Mouse (Mus musculus): ENCODE measurements around the gene Kng2. TPM values are rescaled to one million over a fixed set of nuclear protein-coding genes. Genes with fewer than 3 reads are reported as not detected.
"Not testable (repeated sequence)": the region's sequence is repeated elsewhere in the genome, so short reads cannot be mapped to it uniquely, and the experiment has no call there.

The Kng2 gene
- 2.4 TPM in 1 of 2 replicates, not detected in the other for polyA plus RNA-seq (2015; fragmentation: Nextera tagmentation; extraction: Ambion mirVana)

- not testable (repeated sequence) for H3K4me2 ChIP-seq (ENCODE audit: low read depth, low read length); H3K27me3 ChIP-seq (ENCODE audit: control insufficient read depth, insufficient read depth, low read depth, low read length); H3K9me3 ChIP-seq (ENCODE audit: control insufficient read depth, low read length); H3K4me1 ChIP-seq (replicated peaks; ENCODE audit: control insufficient read depth, insufficient read depth, low read length); H3K4me3 ChIP-seq (ENCODE audit: low read length); H3K27ac ChIP-seq (ENCODE audit: low read length); H3K9ac ChIP-seq (ENCODE audit: low read length); ATAC-seq (ENCODE audit: low read depth); H3K36me3 ChIP-seq (ENCODE audit: control insufficient read depth, insufficient read depth, low read length)
- 67% methylated on average over 3 of the region's 3 CpGs for WGBS
These were observed at the start of gene Kng2 for GRCm38 (mm10) chr16:23028966-23029600. TSS of gene Kng2 (minus strand) at chr16:23029482.

DNA sequence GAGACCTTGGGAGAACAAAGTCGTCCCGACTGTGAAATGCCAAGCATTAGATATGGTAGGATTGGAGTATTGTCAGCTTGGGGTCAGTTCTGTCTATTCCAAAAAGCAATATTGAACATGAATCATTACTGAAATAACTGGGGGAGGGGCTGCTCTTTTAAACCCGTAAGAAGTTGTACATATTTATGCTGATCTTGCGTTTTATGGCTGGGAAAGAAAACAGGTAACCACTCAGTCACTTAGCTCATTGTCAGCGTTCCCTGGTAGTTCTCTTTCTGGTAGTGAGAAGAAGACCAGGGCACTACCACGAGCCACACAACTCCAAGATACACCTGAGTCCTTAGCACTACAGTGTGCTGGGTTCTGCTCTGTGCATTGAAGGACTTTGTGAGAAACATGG lies 48.2 kb upstream of the Kng2 start:
- not testable (repeated sequence) for H3K4me3 ChIP-seq (ENCODE audit: low read length); H3K4me1 ChIP-seq (replicated peaks; ENCODE audit: control insufficient read depth, insufficient read depth, low read length); H3K9ac ChIP-seq (ENCODE audit: low read length); H3K27me3 ChIP-seq (ENCODE audit: control insufficient read depth, insufficient read depth, low read depth, low read length); H3K4me2 ChIP-seq (ENCODE audit: low read depth, low read length); H3K27ac ChIP-seq (ENCODE audit: low read length); ATAC-seq (ENCODE audit: low read depth); H3K9me3 ChIP-seq (ENCODE audit: control insufficient read depth, low read length); H3K36me3 ChIP-seq (ENCODE audit: control insufficient read depth, insufficient read depth, low read length)
- WGBS = 83% methylated on average over 6 of the region's 6 CpGs

GRCm38 (mm10) chr16:23060781-23061325 lies 31.6 kb upstream of the Kng2 start:
- WGBS = 75% methylated on average over 5 of the region's 5 CpGs
- not testable (repeated sequence) for H3K36me3 ChIP-seq (ENCODE audit: control insufficient read depth, insufficient read depth, low read length); H3K4me1 ChIP-seq (replicated peaks; ENCODE audit: control insufficient read depth, insufficient read depth, low read length); H3K9me3 ChIP-seq (ENCODE audit: control insufficient read depth, low read length); H3K27me3 ChIP-seq (ENCODE audit: control insufficient read depth, insufficient read depth, low read depth, low read length); H3K27ac ChIP-seq (ENCODE audit: low read length); H3K4me2 ChIP-seq (ENCODE audit: low read depth, low read length); H3K9ac ChIP-seq (ENCODE audit: low read length); H3K4me3 ChIP-seq (ENCODE audit: low read length); ATAC-seq (ENCODE audit: low read depth)

DNA sequence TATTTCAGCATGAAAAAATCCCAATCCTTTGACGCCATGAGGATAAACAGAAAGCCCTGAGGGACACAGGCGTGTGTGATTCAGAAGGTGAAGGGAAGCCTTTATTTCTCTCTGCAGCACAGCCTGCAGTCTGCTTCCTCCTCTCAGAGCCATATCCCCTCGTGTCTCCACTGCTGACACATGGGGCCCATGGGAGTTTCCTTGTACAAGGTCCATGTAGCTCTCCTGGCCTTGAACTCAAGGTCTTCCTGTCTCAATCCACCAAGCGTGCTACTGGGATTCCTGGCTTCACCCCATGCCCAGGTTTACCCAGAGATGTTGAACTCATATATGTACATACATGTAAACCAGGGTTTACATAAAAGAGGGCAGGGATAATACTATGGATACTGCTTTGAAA lies 30.3 kb upstream of the Kng2 start:
- not testable (repeated sequence) for H3K9me3 ChIP-seq (ENCODE audit: control insufficient read depth, low read length); ATAC-seq (ENCODE audit: low read depth)
- 55% methylated on average over 4 of the region's 4 CpGs for WGBS

DNA sequence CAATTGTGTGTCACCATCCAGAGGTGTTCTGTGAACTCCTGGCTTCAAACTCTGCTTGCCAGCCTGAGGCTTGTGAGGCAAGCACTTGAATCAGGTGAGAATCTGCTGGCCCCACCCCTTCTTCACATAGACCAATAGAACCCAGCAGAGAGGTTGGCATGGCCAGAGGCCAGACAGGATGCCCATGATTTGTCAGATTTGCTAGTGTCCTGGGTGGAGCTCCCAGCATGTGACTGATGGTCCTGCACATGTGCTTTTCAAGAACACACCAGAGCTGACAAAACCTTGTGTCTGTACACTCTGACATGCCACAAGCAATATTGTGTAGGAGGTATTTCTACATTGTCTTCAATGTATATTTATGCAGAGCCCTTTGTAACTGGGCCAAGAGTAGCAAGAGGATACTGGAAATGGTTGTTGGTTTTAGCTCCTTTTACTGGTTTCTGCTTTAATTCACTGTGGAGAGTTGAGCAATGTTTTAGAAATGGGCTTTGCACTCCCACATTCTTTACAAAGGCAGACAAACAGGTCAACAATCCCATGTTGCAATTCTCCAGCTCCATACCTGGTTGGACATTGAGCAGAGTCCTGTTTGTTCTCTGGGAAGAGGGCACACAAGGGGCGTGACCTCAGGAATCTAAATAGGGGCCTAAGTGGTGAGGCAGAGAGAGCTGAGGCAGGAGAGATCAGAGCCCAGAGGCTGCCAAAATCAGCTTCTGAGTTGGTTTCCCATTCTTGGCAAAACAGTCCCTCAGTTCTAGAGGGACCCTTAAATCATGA lies 28.6 kb upstream of the Kng2 start, which contains the start of gene Kng1:
Gene Kng1, plus strand, starts transcription at position 198 of the 780 bp plus-strand sequence.
- H3K4me1 ChIP-seq (replicated peaks; ENCODE audit: control insufficient read depth, insufficient read depth, low read length); H3K9me3 ChIP-seq (ENCODE audit: control insufficient read depth, low read length); H3K27ac ChIP-seq (ENCODE audit: low read length); H3K36me3 ChIP-seq (ENCODE audit: control insufficient read depth, insufficient read depth, low read length); H3K4me2 ChIP-seq (ENCODE audit: low read depth, low read length); ATAC-seq (ENCODE audit: low read depth); H3K27me3 ChIP-seq (ENCODE audit: control insufficient read depth, insufficient read depth, low read depth, low read length); H3K4me3 ChIP-seq (ENCODE audit: low read length); H3K9ac ChIP-seq (ENCODE audit: low read length): not testable (repeated sequence)
- WGBS = 81% methylated on average over 1 of the region's 1 CpGs

More for the DNA sequence above, 30.3 kb upstream of the Kng2 start:
- not testable (repeated sequence) for H3K27me3 ChIP-seq (ENCODE audit: control insufficient read depth, insufficient read depth, low read depth, low read length); H3K27ac ChIP-seq (ENCODE audit: low read length); H3K4me3 ChIP-seq (ENCODE audit: low read length); H3K36me3 ChIP-seq (ENCODE audit: control insufficient read depth, insufficient read depth, low read length); H3K4me2 ChIP-seq (ENCODE audit: low read depth, low read length); H3K4me1 ChIP-seq (replicated peaks; ENCODE audit: control insufficient read depth, insufficient read depth, low read length); H3K9ac ChIP-seq (ENCODE audit: low read length)

- Histone ChIP-seq H3K4me2 (ENCODE audit: low read depth, low read length) (no peak overlapping the region), H3K27ac (ENCODE audit: low read length) (no peak overlapping the region), H3K27me3 (ENCODE audit: control insufficient read depth, insufficient read depth, low read depth, low read length) (no peaks in the 10 kb centered on the region), H3K36me3 (ENCODE audit: control insufficient read depth, insufficient read depth, low read length) (no peaks in the 10 kb centered on the region), H3K4me3 (ENCODE audit: low read length) (no peak overlapping the region), H3K9ac (ENCODE audit: low read length) (no peak overlapping the region), H3K4me1 (replicated peaks; ENCODE audit: control insufficient read depth, insufficient read depth, low read length) (no peaks in the 10 kb centered on the region), H3K9me3 (ENCODE audit: control insufficient read depth, low read length) (no peaks in the 10 kb centered on the region)
- 59% methylated on average over 5 of the region's 5 CpGs for WGBS
- no peak for ATAC-seq (ENCODE audit: low read depth)
These were observed 17.0 kb upstream of the Kng2 start for GRCm38 (mm10) chr16:23046319-23046718.

GRCm38 (mm10) chr16:23040876-23041275 lies 11.6 kb upstream of the Kng2 start:
- Histone ChIP-seq H3K27ac (ENCODE audit: low read length) (no peak overlapping the region), H3K4me1 (replicated peaks; ENCODE audit: control insufficient read depth, insufficient read depth, low read length) (no peaks in the 10 kb centered on the region), H3K9me3 (ENCODE audit: control insufficient read depth, low read length) (no peaks in the 10 kb centered on the region), H3K27me3 (ENCODE audit: control insufficient read depth, insufficient read depth, low read depth, low read length) (no peaks in the 10 kb centered on the region), H3K4me2 (ENCODE audit: low read depth, low read length) (no peak overlapping the region), H3K9ac (ENCODE audit: low read length) (no peak overlapping the region), H3K36me3 (ENCODE audit: control insufficient read depth, insufficient read depth, low read length) (no peaks in the 10 kb centered on the region), H3K4me3 (ENCODE audit: low read length) (no peak overlapping the region)
- ATAC-seq (ENCODE audit: low read depth) = no peak
- 20% methylated on average over 4 of the region's 4 CpGs for WGBS

DNA sequence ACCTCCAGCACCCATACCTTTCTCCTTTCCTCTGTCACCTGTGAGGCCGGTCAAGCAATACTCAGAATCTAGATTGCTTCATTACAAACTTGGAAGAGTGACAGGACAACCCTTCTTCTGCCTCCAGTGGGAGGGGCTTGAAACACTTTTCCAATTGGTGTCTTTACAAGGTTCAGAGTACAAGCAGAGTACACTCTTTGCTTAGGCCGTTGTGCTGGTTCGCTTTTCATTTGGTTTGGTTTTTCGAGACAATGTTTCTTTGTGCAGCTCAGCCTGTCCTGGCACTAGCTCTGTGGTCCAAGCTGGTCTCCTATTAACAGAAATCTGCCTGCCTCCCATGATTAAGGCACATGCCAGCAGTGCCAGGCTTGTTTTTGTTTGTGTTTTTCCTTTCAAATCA lies 10.0 kb upstream of the Kng2 start:
- Histone ChIP-seq H3K4me1 (replicated peaks; ENCODE audit: control insufficient read depth, insufficient read depth, low read length) (no peaks in the 10 kb centered on the region), H3K27ac (ENCODE audit: low read length) (no peak overlapping the region), H3K4me3 (ENCODE audit: low read length) (no peak overlapping the region), H3K9ac (ENCODE audit: low read length) (no peak overlapping the region), H3K4me2 (ENCODE audit: low read depth, low read length) (no peak overlapping the region), H3K27me3 (ENCODE audit: control insufficient read depth, insufficient read depth, low read depth, low read length) (no peaks in the 10 kb centered on the region), H3K9me3 (ENCODE audit: control insufficient read depth, low read length) (no peaks in the 10 kb centered on the region), H3K36me3 (ENCODE audit: control insufficient read depth, insufficient read depth, low read length) (no peaks in the 10 kb centered on the region)
- 73% methylated on average over 4 of the region's 4 CpGs for WGBS
- no peak for ATAC-seq (ENCODE audit: low read depth)

- 57% methylated on average over 7 of the region's 7 CpGs for WGBS
- ATAC-seq (ENCODE audit: low read depth) = no peak
- H3K4me2 ChIP-seq (ENCODE audit: low read depth, low read length) = no peak overlapping the region
These were observed 8.5 kb upstream of the Kng2 start for GRCm38 (mm10) chr16:23037744-23038143.

More at GRCm38 (mm10) chr16:23037744-23038143, 8.5 kb upstream of the Kng2 start:
- H3K4me3 ChIP-seq (ENCODE audit: low read length) = no peak overlapping the region
- no peaks in the 10 kb centered on the region for H3K36me3 ChIP-seq (ENCODE audit: control insufficient read depth, insufficient read depth, low read length)
- H3K27me3 ChIP-seq (ENCODE audit: control insufficient read depth, insufficient read depth, low read depth, low read length) = no peaks in the 10 kb centered on the region
- no peaks in the 10 kb centered on the region for H3K4me1 ChIP-seq (replicated peaks; ENCODE audit: control insufficient read depth, insufficient read depth, low read length)
- H3K9ac ChIP-seq (ENCODE audit: low read length) = no peak overlapping the region
- no peaks in the 10 kb centered on the region for H3K9me3 ChIP-seq (ENCODE audit: control insufficient read depth, low read length)
- H3K27ac ChIP-seq (ENCODE audit: low read length) = no peak overlapping the region
